Mouse (Mus musculus) MEL (cell line): ENCODE measurements around the gene Trpv3. TPM values are rescaled to one million over a fixed set of nuclear protein-coding genes. Genes with fewer than 3 reads are reported as not detected.
A peak's percentile ranks its signal among the peaks of the same experiment; 100 is the strongest.

Experiments used
- DNase-seq: peaks from one replicate; pipeline ENCODE4 v3.0.0; 2011; ENCODE audit warnings: low read depth, low spot score
- H3K27ac ChIP-seq: 2 replicates; pipeline ENCODE4 v1.5.1; 2012; ENCODE audit warnings: low read depth, mild to moderate bottlenecking, control low read depth, low read length, moderate library complexity; ENCODE audit not compliant: control insufficient read depth
- H3K27me3 ChIP-seq, 2 experiments: fragments of 150-350 bp in 1 of 2; sonication (generic) in 1 of 2; 2 replicates each; pipeline ENCODE4 v1.6.1; 2012; ENCODE audit warnings: low read length in 2 of 2, mild to moderate bottlenecking in 2 of 2, improper control_type of control experiment in 1 of 2, moderate library complexity in 1 of 2; ENCODE audit not compliant: insufficient read depth in 2 of 2, control insufficient read depth in 1 of 2
- H3K36me3 ChIP-seq, 2 experiments: 2 replicates each; pipeline ENCODE4 v1.6.1; 2012 to 2014; ENCODE audit warnings: low read length in 2 of 2, improper control_type of control experiment in 1 of 2, inconsistent platforms in 1 of 2, mild to moderate bottlenecking in 1 of 2; ENCODE audit not compliant: insufficient read depth in 2 of 2, control insufficient read depth in 1 of 2
- H3K4me1 ChIP-seq, 2 experiments: fragments of 150-350 bp in 1 of 2; sonication (generic) in 1 of 2; 2 replicates each; pipeline ENCODE4 v1.6.1; 2012; ENCODE audit warnings: low read length in 2 of 2, improper control_type of control experiment in 1 of 2, mild to moderate bottlenecking in 1 of 2; ENCODE audit not compliant: insufficient read depth in 2 of 2, control insufficient read depth in 1 of 2
- H3K4me3 ChIP-seq, 2 experiments: fragments of 150-350 bp in 1 of 2; sonication (generic) in 1 of 2; 2 replicates each; pipeline ENCODE4 v1.5.1; 2012; ENCODE audit warnings: low read depth in 2 of 2, low read length in 2 of 2, mild to moderate bottlenecking in 2 of 2, moderate library complexity in 2 of 2, control low read depth in 1 of 2, improper control_type of control experiment in 1 of 2; ENCODE audit not compliant: control insufficient read depth in 1 of 2, insufficient read depth in 1 of 2
- H3K79me2 ChIP-seq: 2 replicates; pipeline ENCODE4 v1.6.1; 2012; ENCODE audit warnings: mild to moderate bottlenecking, low read length, moderate library complexity; ENCODE audit not compliant: control insufficient read depth, poor library complexity, insufficient read depth
- H3K9ac ChIP-seq: 2 replicates; pipeline ENCODE4 v1.6.1; 2012; ENCODE audit warnings: low read depth, mild to moderate bottlenecking, control low read depth, low read length, moderate library complexity; ENCODE audit not compliant: control insufficient read depth, poor library complexity, severe bottlenecking
- H3K9me3 ChIP-seq: fragments of 150-350 bp; sonication (generic); replicated peaks from 2 replicates; pipeline ENCODE4 v1.6.1; 2012; ENCODE audit warnings: mild to moderate bottlenecking, low read length, improper control_type of control experiment, moderate library complexity; ENCODE audit not compliant: insufficient read depth
- CHD2 ChIP-seq: IDR thresholded peaks from 2 replicates; pipeline ENCODE4 v1.6.1; 2011; ENCODE audit warnings: low read length, improper control_type of control experiment
- CTCF ChIP-seq, 3 experiments: IDR thresholded peaks in 2 of 3; conservative IDR thresholded peaks in 1 of 3; 2 replicates each; pipeline ENCODE4 v1.5.1; 2011 to 2012; ENCODE audit warnings: low read length in 3 of 3, low read depth in 2 of 3, mild to moderate bottlenecking in 2 of 3, improper control_type of control experiment in 1 of 3, inconsistent platforms in 1 of 3, mixed read lengths in 1 of 3, moderate library complexity in 1 of 3; ENCODE audit not compliant: control insufficient read depth in 1 of 3, insufficient read depth in 1 of 3, poor library complexity in 1 of 3, severe bottlenecking in 1 of 3
- E2F4 ChIP-seq: IDR thresholded peaks from 2 replicates; pipeline ENCODE4 v1.6.1; 2011; ENCODE audit warnings: low read depth, low read length, improper control_type of control experiment, borderline replicate concordance
- ETS1 ChIP-seq: IDR thresholded peaks from 2 replicates; pipeline ENCODE4 v1.6.1; 2012; ENCODE audit warnings: low read depth, mild to moderate bottlenecking, inconsistent platforms, low read length, improper control_type of control experiment, moderate library complexity
- GABPA ChIP-seq: IDR thresholded peaks from 2 replicates; pipeline ENCODE4 v1.6.1; 2012; ENCODE audit warnings: low read depth, mild to moderate bottlenecking, inconsistent platforms, low read length, improper control_type of control experiment, moderate library complexity
- MAFK ChIP-seq: IDR thresholded peaks from 2 replicates; pipeline ENCODE4 v1.6.1; 2011; ENCODE audit warnings: low read depth, mild to moderate bottlenecking, low read length, improper control_type of control experiment, borderline replicate concordance
- MAX ChIP-seq: IDR thresholded peaks from 2 replicates; pipeline ENCODE4 v1.6.1; 2011; ENCODE audit warnings: low read length, improper control_type of control experiment
- MEF2A ChIP-seq: IDR thresholded peaks from 2 replicates; pipeline ENCODE4 v1.6.1; 2014; ENCODE audit warnings: low read depth, mild to moderate bottlenecking, inconsistent platforms, low read length, improper control_type of control experiment; ENCODE audit not compliant: poor library complexity, insufficient replicate concordance, severe bottlenecking; ENCODE audit errors: extremely low read depth
- MYB ChIP-seq: IDR thresholded peaks from 2 replicates; pipeline ENCODE4 v1.6.1; 2011; ENCODE audit warnings: mild to moderate bottlenecking, low read depth, low read length, improper control_type of control experiment
- NELFE ChIP-seq: IDR thresholded peaks from 2 replicates; pipeline ENCODE4 v1.6.1; 2011; ENCODE audit warnings: low read depth, low read length, improper control_type of control experiment
- NRF1 ChIP-seq: IDR thresholded peaks from 2 replicates; pipeline ENCODE4 v1.6.1; 2014; ENCODE audit warnings: low read depth, mild to moderate bottlenecking, inconsistent platforms, low read length, improper control_type of control experiment, moderate library complexity; ENCODE audit not compliant: poor library complexity, insufficient read depth, severe bottlenecking
- POLR2A ChIP-seq, 2 experiments: IDR thresholded peaks; 2 replicates each; pipeline ENCODE4 v1.6.1; 2011 to 2012; ENCODE audit warnings: low read length in 2 of 2, mild to moderate bottlenecking in 2 of 2, control low read depth in 1 of 2, improper control_type of control experiment in 1 of 2, low read depth in 1 of 2, moderate library complexity in 1 of 2; ENCODE audit not compliant: control insufficient read depth in 1 of 2, insufficient read depth in 1 of 2, poor library complexity in 1 of 2
- RAD21 ChIP-seq: IDR thresholded peaks from 2 replicates; pipeline ENCODE4 v1.6.1; 2011; ENCODE audit warnings: mild to moderate bottlenecking, low read depth, low read length, improper control_type of control experiment
- RCOR1 ChIP-seq: IDR thresholded peaks from 2 replicates; pipeline ENCODE4 v1.6.1; 2012; ENCODE audit warnings: low read depth, mild to moderate bottlenecking, inconsistent platforms, low read length, improper control_type of control experiment
- SMC3 ChIP-seq: IDR thresholded peaks from 2 replicates; pipeline ENCODE4 v1.6.1; 2011; ENCODE audit warnings: low read depth, low read length, improper control_type of control experiment
- TBP ChIP-seq: IDR thresholded peaks from 2 replicates; pipeline ENCODE4 v1.8.0; 2011; ENCODE audit warnings: low read depth, low read length, improper control_type of control experiment
- TCF12 ChIP-seq: IDR thresholded peaks from 2 replicates; pipeline ENCODE4 v1.6.1; 2014; ENCODE audit warnings: low read depth, mild to moderate bottlenecking, inconsistent platforms, low read length, improper control_type of control experiment, moderate library complexity
- UBTF ChIP-seq: IDR thresholded peaks from 2 replicates; pipeline ENCODE4 v1.6.1; 2012; ENCODE audit warnings: low read depth, mild to moderate bottlenecking, inconsistent platforms, low read length, improper control_type of control experiment, moderate library complexity, borderline replicate concordance; ENCODE audit not compliant: insufficient read depth
- USF2 ChIP-seq, 2 experiments: IDR thresholded peaks; 2 replicates each; pipeline ENCODE4 v1.6.1; 2011 to 2012; ENCODE audit warnings: improper control_type of control experiment in 2 of 2, low read length in 2 of 2, borderline replicate concordance in 1 of 2, inconsistent platforms in 1 of 2, low read depth in 1 of 2, mild to moderate bottlenecking in 1 of 2; ENCODE audit not compliant: insufficient read depth in 1 of 2
- ZC3H11A ChIP-seq: IDR thresholded peaks from 2 replicates; pipeline ENCODE4 v1.6.1; 2012; ENCODE audit warnings: low read depth, mild to moderate bottlenecking, inconsistent platforms, low read length, improper control_type of control experiment
- ZKSCAN1 ChIP-seq: IDR thresholded peaks from 2 replicates; pipeline ENCODE4 v1.6.1; 2012; ENCODE audit warnings: low read depth, mild to moderate bottlenecking, inconsistent platforms, low read length, improper control_type of control experiment, moderate library complexity
- ZMIZ1 ChIP-seq: IDR thresholded peaks from 2 replicates; pipeline ENCODE4 v1.6.1; 2012; ENCODE audit warnings: low read depth, mild to moderate bottlenecking, inconsistent platforms, low read length, improper control_type of control experiment, moderate library complexity
- ZNF384 ChIP-seq: IDR thresholded peaks from 2 replicates; pipeline ENCODE4 v1.6.1; 2012; ENCODE audit warnings: low read depth, mild to moderate bottlenecking, inconsistent platforms, low read length, improper control_type of control experiment
- polyA plus RNA-seq, 2 experiments: library from polyadenylated mRNA; stranded (reverse) in 1 of 2; unstranded in 1 of 2; fragments of >175 nt in 1 of 2; fragments of >200 nt in 1 of 2; gene quantifications; 2 replicates each; pipeline versions ENCODE4 v1.2.1 to v1.2.4; 2012; ENCODE audit warnings: low replicate concordance in 2 of 2, low read depth in 1 of 2; ENCODE audit not compliant: insufficient read length in 2 of 2, insufficient read depth in 1 of 2, missing spikeins in 1 of 2
- total RNA-seq: library from RNA; depleted of rRNA; stranded (reverse); fragments of 300-350 nt; gene quantifications from 2 replicates; pipeline ENCODE4 v1.2.3, GENCODE M21; 2012

The Trpv3 gene
- total and polyA plus RNA-seq, 3 experiments, result not detected

- Histone ChIP-seq H3K27ac (no peak overlapping the region), H3K27me3 (peaks cover 2 to 3% of the 10 kb centered on the region in 2 experiments; a peak in 3 of 4 replicates), H3K4me1 (0 out of 4 replicates have a peak, but pooled peaks cover 0 to 2% of the 10 kb centered on the region in 2 experiments), H3K9ac (no peak overlapping the region), H3K79me2 (no peaks in the 10 kb centered on the region), H3K9me3 (no peaks in the 10 kb centered on the region), H3K4me3 (no peak overlapping the region), H3K36me3 (no peaks in the 10 kb centered on the region; a peak in 1 of 4 replicates)
- TF ChIP-seq E2F4, result no peak
- TF ChIP-seq ZMIZ1, result no peak
- no peak for TF ChIP-seq TBP
- no peak for TF ChIP-seq POLR2A (IDR thresholded peaks at IDR 0.05; ENCODE audit: control insufficient read depth in 1 of 2, insufficient read depth in 1 of 2, low read depth in 1 of 2, low read length in 2 of 2, poor library complexity in 1 of 2)
- no peak for TF ChIP-seq RAD21
- no peak for TF ChIP-seq MAFK
- no peak for TF ChIP-seq MYB
- no peak for TF ChIP-seq USF2 (IDR thresholded peaks at IDR 0.05; ENCODE audit: borderline replicate concordance in 1 of 2, insufficient read depth in 1 of 2, low read depth in 1 of 2, low read length in 2 of 2)
- TF ChIP-seq ETS1, result no peak
- TF ChIP-seq ZC3H11A, result no peak
- TF ChIP-seq CHD2, result no peak
- no peak for TF ChIP-seq MAX
- no peak for TF ChIP-seq ZNF384
- TF ChIP-seq NRF1, result no peak
- TF ChIP-seq ZKSCAN1, result no peak
- no peak for TF ChIP-seq CTCF (IDR thresholded peaks at IDR 0.05 in 2 of 3, conservative IDR thresholded peaks at IDR 0.05 in 1 of 3; ENCODE audit: control insufficient read depth in 1 of 3, insufficient read depth in 1 of 3, low read depth in 2 of 3, low read length in 3 of 3, poor library complexity in 1 of 3, severe bottlenecking in 1 of 3)
- no peak for TF ChIP-seq TCF12
- DNase-seq, result peak; percentile 11
Measured at GRCm38 (mm10) chr11:73326485-73326886, 59.3 kb downstream of the Trpv3 start.

GRCm38 (mm10) chr11:73327361-73327760 lies 60.2 kb downstream of the Trpv3 start:
- no peaks in the 10 kb centered on the region; a peak in 1 of 4 replicates for H3K36me3 ChIP-seq
- DNase-seq, result no peak
- no peak overlapping the region for H3K9ac ChIP-seq
- 0 out of 4 replicates have a peak, but pooled peaks cover 0 to 2% of the 10 kb centered on the region in 2 experiments for H3K4me1 ChIP-seq
- no peaks in the 10 kb centered on the region for H3K79me2 ChIP-seq
- TF ChIP-seq NELFE (no peak), USF2 (IDR thresholded peaks at IDR 0.05; ENCODE audit: borderline replicate concordance in 1 of 2, insufficient read depth in 1 of 2, low read depth in 1 of 2, low read length in 2 of 2) (no peak), MEF2A (no peak), ETS1 (no peak), TCF12 (no peak), UBTF (no peak), GABPA (no peak), RCOR1 (no peak), SMC3 (no peak)
- no peaks in the 10 kb centered on the region for H3K9me3 ChIP-seq
- no peak overlapping the region for H3K27ac ChIP-seq
- no peak overlapping the region for H3K4me3 ChIP-seq
- H3K27me3 ChIP-seq, result peaks cover 3 to 5% of the 10 kb centered on the region in 2 experiments; a peak in 3 of 4 replicates
